Mouse (Mus musculus): ENCODE measurements around the gene U2af1.
A peak's percentile ranks its signal among the peaks of the same experiment; 100 is the strongest.
"Not testable (repeated sequence)": the region's sequence is repeated elsewhere in the genome, so short reads cannot be mapped to it uniquely, and the experiment has no call there.

The U2af1 gene

GRCm38 (mm10) chr17:31658468-31659185, at the start of gene U2af1:
Gene U2af1 (minus strand): TSS chr17:31658892.
- peak; percentile 97 for DNase-seq (ENCODE audit: low spot score)

- DNase-seq (ENCODE audit: low spot score), result no peak
These were observed 46.8 kb upstream of the U2af1 start for GRCm38 (mm10) chr17:31705271-31706020.

GRCm38 (mm10) chr17:31703276-31703980, 44.7 kb upstream of the U2af1 start:
- no peak for DNase-seq (ENCODE audit: low spot score)

- no peak for DNase-seq (ENCODE audit: low spot score)
These were observed 39.7 kb upstream of the U2af1 start for GRCm38 (mm10) chr17:31698347-31698746.

- not testable (repeated sequence) for DNase-seq (ENCODE audit: low spot score)
These were observed 36.7 kb upstream of the U2af1 start for GRCm38 (mm10) chr17:31695356-31695755.

- no peak for DNase-seq (ENCODE audit: low spot score)
These were observed 36.3 kb upstream of the U2af1 start for GRCm38 (mm10) chr17:31694949-31695348.

GRCm38 (mm10) chr17:31694023-31694376, 35.3 kb upstream of the U2af1 start:
- DNase-seq (ENCODE audit: low spot score), result no peak

- DNase-seq (ENCODE audit: low spot score), result peak; percentile 62
These were observed 34.8 kb upstream of the U2af1 start for GRCm38 (mm10) chr17:31693330-31694022.

- DNase-seq (ENCODE audit: low spot score), result no peak
These were observed 34.2 kb upstream of the U2af1 start for GRCm38 (mm10) chr17:31692918-31693317.

- peak; percentile 80 for DNase-seq (ENCODE audit: low spot score)
These were observed 30.9 kb upstream of the U2af1 start for GRCm38 (mm10) chr17:31689606-31690005.

GRCm38 (mm10) chr17:31688112-31688511, 29.4 kb upstream of the U2af1 start:
- DNase-seq (ENCODE audit: low spot score), result peak; percentile 79

- DNase-seq (ENCODE audit: low spot score), result no peak
These were observed 27.5 kb upstream of the U2af1 start for GRCm38 (mm10) chr17:31686225-31686564.

GRCm38 (mm10) chr17:31685514-31686224, 27.0 kb upstream of the U2af1 start:
- peak; percentile 82 for DNase-seq (ENCODE audit: low spot score)

- no peak for DNase-seq (ENCODE audit: low spot score)
These were observed 21.8 kb upstream of the U2af1 start for GRCm38 (mm10) chr17:31680450-31680849.

GRCm38 (mm10) chr17:31677507-31677906, 18.8 kb upstream of the U2af1 start, which contains the start of gene Cryaa:
Gene Cryaa (plus strand): TSS chr17:31677807.
- no peak for DNase-seq (ENCODE audit: low spot score)

GRCm38 (mm10) chr17:31674426-31674825, 15.7 kb upstream of the U2af1 start:
- DNase-seq (ENCODE audit: low spot score), result no peak

GRCm38 (mm10) chr17:31672279-31672678, 13.6 kb upstream of the U2af1 start:
- DNase-seq (ENCODE audit: low spot score), result peak; percentile 55

- no peak for DNase-seq (ENCODE audit: low spot score)
These were observed 13.0 kb upstream of the U2af1 start for GRCm38 (mm10) chr17:31671698-31672097.

GRCm38 (mm10) chr17:31670163-31670562, 11.5 kb upstream of the U2af1 start:
- no peak for DNase-seq (ENCODE audit: low spot score)

GRCm38 (mm10) chr17:31668306-31668705, 9.6 kb upstream of the U2af1 start:
- no peak for DNase-seq (ENCODE audit: low spot score)

- peak; percentile 77 for DNase-seq (ENCODE audit: low spot score)
These were observed 6.1 kb upstream of the U2af1 start for GRCm38 (mm10) chr17:31664760-31665159.

- no peak for DNase-seq (ENCODE audit: low spot score)
These were observed 4.2 kb upstream of the U2af1 start for GRCm38 (mm10) chr17:31662855-31663254.

All from yolk sac, embryonic 10.5 days (tissue).